Mouse (Mus musculus) CH12.LX (cell line): ENCODE measurements around the gene Vipr2. TPM values are rescaled to one million over a fixed set of nuclear protein-coding genes. Genes with fewer than 3 reads are reported as not detected.

Source experiments
- DNase-seq: peaks from one replicate; pipeline ENCODE4 v3.0.0-alpha.2; 2013; ENCODE audit errors: extremely low read depth
- H3K27ac ChIP-seq: 2 replicates; pipeline ENCODE4 v1.5.1; 2012; ENCODE audit warnings: low read depth, mild to moderate bottlenecking, control low read depth, moderate library complexity; ENCODE audit not compliant: insufficient read depth
- H3K27me3 ChIP-seq: replicated peaks from 2 replicates; pipeline ENCODE3; 2012; ENCODE audit warnings: inconsistent platforms
- H3K36me3 ChIP-seq, 2 experiments: replicated peaks in 1 of 2; 2 replicates each; pipeline versions ENCODE3 to v1.6.1; 2012; ENCODE audit warnings: inconsistent platforms in 1 of 2, low read length in 1 of 2, mild to moderate bottlenecking in 1 of 2, mixed read lengths in 1 of 2, moderate library complexity in 1 of 2; ENCODE audit not compliant: control insufficient read depth in 1 of 2, insufficient read depth in 1 of 2
- H3K4me1 ChIP-seq, 2 experiments: 2 replicates each; pipeline ENCODE4 v1.6.1; 2012; ENCODE audit warnings: inconsistent platforms in 1 of 2, moderate library complexity in 1 of 2; ENCODE audit not compliant: insufficient read depth in 2 of 2, control insufficient read depth in 1 of 2
- H3K4me2 ChIP-seq: 2 replicates; pipeline ENCODE4 v1.6.1; 2012; ENCODE audit warnings: low read depth, mild to moderate bottlenecking, control low read depth; ENCODE audit not compliant: poor library complexity, insufficient read depth, severe bottlenecking
- H3K4me3 ChIP-seq, 3 experiments: fragments of 150-350 bp in 1 of 3; sonication (generic) in 1 of 3; replicated peaks in 1 of 3; 2 replicates each; pipeline versions ENCODE3 to v1.5.1; 2011 to 2012; ENCODE audit warnings: low read depth in 2 of 3, low read length in 2 of 3, mild to moderate bottlenecking in 2 of 3, moderate library complexity in 2 of 3, control low read depth in 1 of 3, improper control_type of control experiment in 1 of 3, inconsistent platforms in 1 of 3, mixed read lengths in 1 of 3; ENCODE audit not compliant: poor library complexity in 1 of 3
- H3K79me2 ChIP-seq: replicated peaks from 2 replicates; pipeline ENCODE4 v1.6.1; 2012; ENCODE audit warnings: mild to moderate bottlenecking, moderate library complexity; ENCODE audit not compliant: control insufficient read depth, poor library complexity, insufficient read depth, severe bottlenecking; ENCODE audit errors: extremely low read depth
- H3K9ac ChIP-seq: 2 replicates; pipeline ENCODE4 v1.6.1; 2012; ENCODE audit warnings: low read depth, mild to moderate bottlenecking, control low read depth, moderate library complexity; ENCODE audit not compliant: insufficient read depth
- H3K9me3 ChIP-seq: replicated peaks from 2 replicates; pipeline ENCODE3; 2012; ENCODE audit warnings: low read length, inconsistent platforms, mixed read lengths
- BHLHE40 ChIP-seq: IDR thresholded peaks from 2 replicates; pipeline ENCODE4 v1.6.1; 2011; ENCODE audit warnings: mild to moderate bottlenecking, low read depth, low read length, improper control_type of control experiment
- CHD2 ChIP-seq: IDR thresholded peaks from 2 replicates; pipeline ENCODE4 v1.6.1; 2011; ENCODE audit warnings: low read length, improper control_type of control experiment
- CTCF ChIP-seq, 2 experiments: IDR thresholded peaks in 1 of 2; conservative IDR thresholded peaks in 1 of 2; 2 replicates each; pipeline ENCODE4 v1.5.1; 2011 to 2012; ENCODE audit warnings: low read depth in 2 of 2, low read length in 2 of 2, improper control_type of control experiment in 1 of 2, inconsistent platforms in 1 of 2, mild to moderate bottlenecking in 1 of 2, moderate library complexity in 1 of 2
- E2F4 ChIP-seq: IDR thresholded peaks from 2 replicates; pipeline ENCODE4 v1.6.1; 2011; ENCODE audit warnings: low read depth, low read length, improper control_type of control experiment; ENCODE audit not compliant: insufficient replicate concordance
- ELF1 ChIP-seq: IDR thresholded peaks from 2 replicates; pipeline ENCODE4 v1.6.1; 2014; ENCODE audit warnings: low read depth, mild to moderate bottlenecking, inconsistent platforms, low read length, improper control_type of control experiment
- EP300 ChIP-seq: IDR thresholded peaks from 2 replicates; pipeline ENCODE4 v1.6.1; 2011; ENCODE audit warnings: low read length, improper control_type of control experiment
- ETS1 ChIP-seq: conservative IDR thresholded peaks from 2 replicates; pipeline ENCODE4 v1.6.1; 2012; ENCODE audit warnings: low read depth, mild to moderate bottlenecking, inconsistent platforms, low read length, improper control_type of control experiment, moderate library complexity
- GABPA ChIP-seq: IDR thresholded peaks from 2 replicates; pipeline ENCODE4 v1.6.1; 2012; ENCODE audit warnings: low read depth, low read length, improper control_type of control experiment, inconsistent platforms; ENCODE audit not compliant: insufficient replicate concordance
- IRF4 ChIP-seq: IDR thresholded peaks from 2 replicates; pipeline ENCODE4 v1.6.1; 2014; ENCODE audit warnings: low read depth, mild to moderate bottlenecking, inconsistent platforms, low read length, improper control_type of control experiment
- JUN ChIP-seq: IDR thresholded peaks from 2 replicates; pipeline ENCODE4 v1.6.1; 2011; ENCODE audit warnings: low read depth, mild to moderate bottlenecking, low read length, improper control_type of control experiment, moderate library complexity; ENCODE audit not compliant: insufficient read depth
- JUND ChIP-seq: conservative IDR thresholded peaks from 2 replicates; pipeline ENCODE4 v1.6.1; 2011; ENCODE audit warnings: low read depth, low read length, improper control_type of control experiment
- MAZ ChIP-seq: IDR thresholded peaks from 2 replicates; pipeline ENCODE4 v1.6.1; 2012; ENCODE audit warnings: low read depth, mild to moderate bottlenecking, inconsistent platforms, low read length, improper control_type of control experiment, moderate library complexity
- NELFE ChIP-seq: IDR thresholded peaks from 2 replicates; pipeline ENCODE4 v1.6.1; 2011; ENCODE audit warnings: low read depth, low read length, improper control_type of control experiment
- NRF1 ChIP-seq: IDR thresholded peaks from 2 replicates; pipeline ENCODE4 v1.6.1; 2014; ENCODE audit warnings: low read depth, mild to moderate bottlenecking, inconsistent platforms, low read length, improper control_type of control experiment, moderate library complexity
- RAD21 ChIP-seq: IDR thresholded peaks from 2 replicates; pipeline ENCODE4 v1.6.1; 2011; ENCODE audit warnings: low read depth, mild to moderate bottlenecking, low read length, improper control_type of control experiment, moderate library complexity
- SIN3A ChIP-seq: IDR thresholded peaks from 2 replicates; pipeline ENCODE4 v1.6.1; 2012; ENCODE audit warnings: low read length, improper control_type of control experiment, inconsistent platforms
- SMC3 ChIP-seq: IDR thresholded peaks from 2 replicates; pipeline ENCODE4 v1.6.1; 2011; ENCODE audit warnings: low read depth, low read length, improper control_type of control experiment
- TCF12 ChIP-seq: IDR thresholded peaks from 2 replicates; pipeline ENCODE4 v1.6.1; 2014; ENCODE audit warnings: low read depth, mild to moderate bottlenecking, inconsistent platforms, low read length, improper control_type of control experiment
- UBTF ChIP-seq: IDR thresholded peaks from 2 replicates; pipeline ENCODE4 v1.6.1; 2012; ENCODE audit warnings: low read depth, mild to moderate bottlenecking, inconsistent platforms, low read length, improper control_type of control experiment, moderate library complexity
- USF1 ChIP-seq: IDR thresholded peaks from 2 replicates; pipeline ENCODE4 v1.6.1; 2014; ENCODE audit warnings: low read depth, mild to moderate bottlenecking, inconsistent platforms, low read length, improper control_type of control experiment
- ZC3H11A ChIP-seq: IDR thresholded peaks from 2 replicates; pipeline ENCODE4 v1.6.1; 2012; ENCODE audit warnings: low read depth, mild to moderate bottlenecking, inconsistent platforms, low read length, improper control_type of control experiment
- ZMIZ1 ChIP-seq: IDR thresholded peaks from 2 replicates; pipeline ENCODE4 v1.6.1; 2012; ENCODE audit warnings: low read depth, mild to moderate bottlenecking, inconsistent platforms, low read length, improper control_type of control experiment
- dilution Hi-C: fragments of 300-500 bp; cut with MboI; formaldehyde crosslinking; loops from 2 replicates; pipeline ENCODE4 v1.14.3; 2020; ENCODE audit warnings: low sequenced_read_pairs; ENCODE audit not compliant: extremely low pct_unique_long_range_greater_than_20kb, extremely low pct_ligation_motif_present
- in situ Hi-C: fragments of 300-500 bp; cut with MboI; formaldehyde crosslinking; loops from 3 replicates; pipeline ENCODE4 v1.14.3; 2019; ENCODE audit warnings: low sequenced_read_pairs, low pct_ligation_motif_present, low pct_unique_long_range_greater_than_20kb, mixed read lengths
- polyA plus RNA-seq: library from polyadenylated mRNA; unstranded; fragments of >175 nt; gene quantifications from 2 replicates; pipeline ENCODE4 v1.2.1, GENCODE M21; 2012; ENCODE audit warnings: low read depth; ENCODE audit not compliant: insufficient read length
- total RNA-seq, 2 experiments: library from RNA; depleted of rRNA; stranded (reverse); fragments of 300-350 nt in 1 of 2; fragments of >200 nt in 1 of 2; gene quantifications; 2 replicates each; pipeline ENCODE4 v1.2.3; 2012 to 2014

Gene Vipr2
- total and polyA plus RNA-seq, 3 experiments: 0.05 to 0.19 TPM; not detected in 1

GRCm38 (mm10) chr12:116071023-116071422, 6.5 kb upstream of the Vipr2 start:
- Histone ChIP-seq H3K4me1 (peaks cover 2 to 5% of the 10 kb centered on the region in 2 experiments; a peak in 2 of 4 replicates), H3K27ac (no peak overlapping the region), H3K4me3 (no peak overlapping the region), H3K4me2 (no peak overlapping the region), H3K27me3 (peaks cover 8% of the 10 kb centered on the region), H3K9me3 (no peaks in the 10 kb centered on the region), H3K9ac (no peak overlapping the region), H3K79me2 (no peaks in the 10 kb centered on the region), H3K36me3 (no peaks in the 10 kb centered on the region)
- DNase-seq: peak; percentile 31
- dilution Hi-C loops (no loop called here), in situ Hi-C loops (loop anchor here (5.0 kb wide), 1 partner anchor 126 kb away; no protein-coding TSS in a partner anchor)
- peak; percentile 4; the same call in 1 of the 2 replicates for TF ChIP-seq ZC3H11A
- TF ChIP-seq SMC3: peak; percentile 64
- TF ChIP-seq RAD21: peak; percentile 79
- TF ChIP-seq CTCF (conservative IDR thresholded peaks at IDR 0.05 in 1 of 2, IDR thresholded peaks at IDR 0.05 in 1 of 2; ENCODE audit: low read depth in 2 of 2, low read length in 2 of 2): peak in 1 of 2 experiments; percentile 76; a peak in 2 of 4 replicates
- no peak for TF ChIP-seq MAZ

- H3K4me1 ChIP-seq: peaks cover 3 to 9% of the 10 kb centered on the region in 2 experiments; a peak in 3 of 4 replicates
- no peak for DNase-seq
- peak overlapping the region; percentile 12; the same call in 1 of the 2 replicates for H3K9ac ChIP-seq
- peak overlapping the region; percentile 86 for H3K4me2 ChIP-seq
- in situ Hi-C loops (no loop called here), dilution Hi-C loops (no loop called here)
- H3K27ac ChIP-seq: no peak overlapping the region
- H3K36me3 ChIP-seq: no peaks in the 10 kb centered on the region
- peak overlapping the region in 2 of 3 experiments; percentile 41 to 65 for H3K4me3 ChIP-seq
- no peaks in the 10 kb centered on the region for H3K79me2 ChIP-seq
- H3K9me3 ChIP-seq: no peaks in the 10 kb centered on the region
- no peak for TF ChIP-seq UBTF
- no peak for TF ChIP-seq EP300
- TF ChIP-seq USF1: no peak
- TF ChIP-seq TCF12: no peak
- TF ChIP-seq NRF1: no peak
- no peak for TF ChIP-seq JUND
- no peak for TF ChIP-seq SIN3A
- no peak for TF ChIP-seq GABPA
- TF ChIP-seq ZC3H11A: no peak
- no peak for TF ChIP-seq ZMIZ1
- TF ChIP-seq NELFE: no peak
- no peak for TF ChIP-seq IRF4
- TF ChIP-seq E2F4: no peak
- no peak for TF ChIP-seq CHD2
- no peak for TF ChIP-seq BHLHE40
- no peak for TF ChIP-seq JUN
- no peak for TF ChIP-seq ETS1
- no peak for TF ChIP-seq ELF1
- TF ChIP-seq RAD21: no peak
- peaks cover 38% of the 10 kb centered on the region for H3K27me3 ChIP-seq
Observed at GRCm38 (mm10) chr12:116077855-116078366, 385 bp downstream of the Vipr2 start.
